Mouse (Mus musculus): ENCODE results near the gene Lsm12.
A peak's percentile ranks its signal among the peaks of the same experiment; 100 is the strongest.

Lsm12 gene

GRCm38 (mm10) chr11:102184646-102185495, at the start of gene Lsm12:
Lsm12 (minus strand) TSS chr11:102185296.
- DNase-seq (ENCODE audit: low spot score): peak; percentile 98

- peak; percentile 98 for DNase-seq (ENCODE audit: low spot score)
Observed at GRCm38 (mm10) chr11:102230006-102230741, 45.1 kb upstream of the Lsm12 start, which contains the start of gene Hdac5. Hdac5 (minus strand) TSS chr11:102230166.

- DNase-seq (ENCODE audit: low spot score): no peak
Observed at GRCm38 (mm10) chr11:102229331-102229953, 44.3 kb upstream of the Lsm12 start.

- DNase-seq (ENCODE audit: low spot score): no peak
Observed at GRCm38 (mm10) chr11:102228646-102229268, 43.7 kb upstream of the Lsm12 start.

- no peak for DNase-seq (ENCODE audit: low spot score)
Observed at GRCm38 (mm10) chr11:102228191-102228545, 43.1 kb upstream of the Lsm12 start.

- no peak for DNase-seq (ENCODE audit: low spot score)
Observed at GRCm38 (mm10) chr11:102227270-102228190, 42.4 kb upstream of the Lsm12 start.

GRCm38 (mm10) chr11:102226067-102226978, 41.2 kb upstream of the Lsm12 start:
- no peak for DNase-seq (ENCODE audit: low spot score)

- DNase-seq (ENCODE audit: low spot score): no peak
Observed at GRCm38 (mm10) chr11:102225221-102225620, 40.1 kb upstream of the Lsm12 start.

GRCm38 (mm10) chr11:102224686-102225085, 39.6 kb upstream of the Lsm12 start:
- no peak for DNase-seq (ENCODE audit: low spot score)

GRCm38 (mm10) chr11:102223166-102223565, 38.1 kb upstream of the Lsm12 start:
- DNase-seq (ENCODE audit: low spot score): no peak

GRCm38 (mm10) chr11:102221954-102222351, 36.9 kb upstream of the Lsm12 start:
- no peak for DNase-seq (ENCODE audit: low spot score)

- DNase-seq (ENCODE audit: low spot score): no peak
Observed at GRCm38 (mm10) chr11:102221243-102221953, 36.3 kb upstream of the Lsm12 start.

- no peak for DNase-seq (ENCODE audit: low spot score)
Observed at GRCm38 (mm10) chr11:102220451-102220850, 35.4 kb upstream of the Lsm12 start.

- DNase-seq (ENCODE audit: low spot score): no peak
Observed at GRCm38 (mm10) chr11:102219994-102220346, 34.9 kb upstream of the Lsm12 start.

- DNase-seq (ENCODE audit: low spot score): no peak
Observed at GRCm38 (mm10) chr11:102219247-102219993, 34.3 kb upstream of the Lsm12 start.

- peak; percentile 95 for DNase-seq (ENCODE audit: low spot score)
Observed at GRCm38 (mm10) chr11:102218783-102219182, 33.7 kb upstream of the Lsm12 start.

- no peak for DNase-seq (ENCODE audit: low spot score)
Observed at GRCm38 (mm10) chr11:102217876-102218430, 32.9 kb upstream of the Lsm12 start.

- DNase-seq (ENCODE audit: low spot score): no peak
Observed at GRCm38 (mm10) chr11:102217396-102217795, 32.3 kb upstream of the Lsm12 start.

- no peak for DNase-seq (ENCODE audit: low spot score)
Observed at GRCm38 (mm10) chr11:102216886-102217240, 31.8 kb upstream of the Lsm12 start.
